Mouse (Mus musculus) layer of hippocampus, adult 2 months (tissue): ENCODE measurements around the gene Vegfb. TPM values are rescaled to one million over a fixed set of nuclear protein-coding genes. Genes with fewer than 3 reads are reported as not detected.
A peak's percentile ranks its signal among the peaks of the same experiment; 100 is the strongest.

Source experiments
- DNase-seq, 2 experiments: peaks; one replicate each; pipeline ENCODE4 v3.0.0; 2022; ENCODE audit warnings: low spot score in 2 of 2
- H3K27ac ChIP-seq: fragments of 200-600 bp; 2 replicates; pipeline ENCODE4 v1.8.1; 2022
- H3K4me3 ChIP-seq: fragments of 200-600 bp; 2 replicates; pipeline ENCODE4 v1.8.1; 2022; ENCODE audit warnings: mild to moderate bottlenecking
- CTCF ChIP-seq: fragments of 200-600 bp; conservative IDR thresholded peaks from 2 replicates; pipeline ENCODE4 v1.8.1; 2022; ENCODE audit warnings: antibody characterized with exemption, mild to moderate bottlenecking, moderate library complexity
- long read RNA-seq, 2 experiments: library from polyadenylated mRNA; stranded (forward); transcript quantifications; one replicate each; pipeline ENCODE4 v2.0.0; 2021; ENCODE audit warnings: borderline mapping rate in 2 of 2
- total RNA-seq, 2 experiments: library from RNA; stranded (reverse); gene quantifications; 2 replicates each; pipeline ENCODE4 v1.2.3; 2021

The Vegfb gene
- 10 to 100 TPM; 85.2 to 88.0 TPM for total RNA-seq
- long read RNA-seq, experiment 1, transcript Vegfb-202 (7 exons, 1,158 nt): major isoform, 16 of 52 reads
- long read RNA-seq, experiment 1, transcript Vegfb-201 (7 exons, 1,281 nt): major isoform, 16 of 52 reads
- long read RNA-seq, experiment 1, partial matches to known transcripts: 5 of 52 reads
- long read RNA-seq, experiment 1, other reads (novel, unspliced or antisense): 15 of 52 reads
- long read RNA-seq, experiment 2, transcript Vegfb-201 (7 exons, 1,281 nt): minor isoform, 18 of 64 reads
- long read RNA-seq, experiment 2, transcript Vegfb-202 (7 exons, 1,158 nt): major isoform, 30 of 64 reads
- long read RNA-seq, experiment 2, partial matches to known transcripts: 7 of 64 reads
- long read RNA-seq, experiment 2, other reads (novel, unspliced or antisense): 9 of 64 reads

GRCm38 (mm10) chr19:6987061-6987903, at the start of gene Vegfb:
Vegfb (minus strand) TSS chr19:6987651.
- TF ChIP-seq CTCF: no peak
- Histone ChIP-seq H3K27ac (peak within 1 kb of the TSS; percentile 96), H3K4me3 (peak within 1 kb of the TSS; percentile 81)
- peak in 1 of 2 experiments; percentile 64 for DNase-seq

- peak; percentile 14; the same call in 1 of the 2 replicates for TF ChIP-seq CTCF
- no peak overlapping the region for H3K27ac ChIP-seq
These were observed 46.6 kb upstream of the Vegfb start for GRCm38 (mm10) chr19:7034006-7034405.

GRCm38 (mm10) chr19:7029531-7029930, 42.1 kb upstream of the Vegfb start:
- no peak for DNase-seq
- TF ChIP-seq CTCF: no peak
- no peak overlapping the region for H3K27ac ChIP-seq
- H3K4me3 ChIP-seq: no peak overlapping the region

More at GRCm38 (mm10) chr19:7034006-7034405, 46.6 kb upstream of the Vegfb start:
- no peak overlapping the region for H3K4me3 ChIP-seq
- no peak for DNase-seq

- Histone ChIP-seq H3K27ac (no peak overlapping the region; the same call in 1 of the 2 replicates), H3K4me3 (no peak overlapping the region)
- peak; percentile 81 for TF ChIP-seq CTCF
- DNase-seq: no peak
These were observed 32.8 kb upstream of the Vegfb start for GRCm38 (mm10) chr19:7020224-7020641.

GRCm38 (mm10) chr19:7019191-7019590, 31.7 kb upstream of the Vegfb start, which contains the start of gene Fermt3:
Fermt3 (minus strand) TSS chr19:7019469.
- Histone ChIP-seq H3K4me3 (no peak within 1 kb of the TSS; the same call in 1 of the 2 replicates), H3K27ac (peak within 1 kb of the TSS; percentile 21)
- no peak for DNase-seq
- TF ChIP-seq CTCF: no peak

- DNase-seq: no peak
- TF ChIP-seq CTCF: no peak
- Histone ChIP-seq H3K27ac (0 out of 2 replicates have a peak overlapping the region, but pooled peaks have one; percentile 18), H3K4me3 (no peak overlapping the region; the same call in 1 of the 2 replicates)
These were observed 31.1 kb upstream of the Vegfb start for GRCm38 (mm10) chr19:7018546-7018945.

- H3K4me3 ChIP-seq: no peak overlapping the region
- no peak for TF ChIP-seq CTCF
- H3K27ac ChIP-seq: 0 out of 2 replicates have a peak overlapping the region, but pooled peaks have one; percentile 18
- no peak for DNase-seq
These were observed 30.3 kb upstream of the Vegfb start for GRCm38 (mm10) chr19:7017541-7018457.

- no peak for TF ChIP-seq CTCF
- no peak overlapping the region for H3K4me3 ChIP-seq
- DNase-seq: no peak
- H3K27ac ChIP-seq: no peak overlapping the region
These were observed 27.2 kb upstream of the Vegfb start for GRCm38 (mm10) chr19:7014481-7015135.

GRCm38 (mm10) chr19:7013984-7014383, 26.5 kb upstream of the Vegfb start:
- Histone ChIP-seq H3K4me3 (no peak overlapping the region), H3K27ac (no peak overlapping the region)
- TF ChIP-seq CTCF: no peak
- no peak for DNase-seq

GRCm38 (mm10) chr19:7012426-7012825, 25.0 kb upstream of the Vegfb start:
- TF ChIP-seq CTCF: no peak
- Histone ChIP-seq H3K4me3 (no peak overlapping the region), H3K27ac (no peak overlapping the region)
- no peak for DNase-seq

GRCm38 (mm10) chr19:7006892-7007593, 19.6 kb upstream of the Vegfb start:
- Histone ChIP-seq H3K4me3 (no peak overlapping the region), H3K27ac (no peak overlapping the region)
- no peak for TF ChIP-seq CTCF
- DNase-seq: no peak
